ENCODE assay signal across 17 mouse cellular contexts in the genomic region with DNA sequence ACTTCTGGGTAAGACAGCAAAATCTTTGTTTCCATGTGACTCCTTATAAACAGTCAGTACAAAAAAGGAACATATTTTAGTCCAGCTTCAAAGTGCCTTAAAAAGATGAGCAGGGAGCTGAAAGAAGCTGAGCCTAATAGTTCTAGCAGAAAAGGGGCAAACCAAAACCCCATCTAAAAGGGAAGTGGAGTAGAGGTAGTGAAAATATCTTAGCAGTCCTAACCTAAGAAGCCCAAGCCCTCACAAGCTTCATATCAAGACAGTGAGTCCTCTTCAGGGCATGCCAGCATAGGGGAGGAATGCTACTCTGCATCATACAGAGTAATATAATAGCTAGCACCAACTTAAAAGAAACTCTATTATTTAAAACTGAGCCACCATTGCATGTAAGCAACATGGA.
"Had no signal": no experiment of that assay in that cellular context is flagged by ENCODE, and none has a peak within 500 bp of the region (broad histone marks: within the 10 kb centered on the region; RNA-seq: fewer than 3 reads in every experiment).

No protein-coding gene starts in this region.

- ATAC-seq: hindbrain, postnatal 0 days; intestine, embryonic 16.5 days; liver, embryonic 12.5 days had no signal

- DNase-seq: gastrocnemius, adult 2 months; gastrocnemius, postnatal 10 days; gastrocnemius, postnatal 25 days; heart, adult 11 months; heart, adult 2 months; heart, postnatal 14 days; heart, postnatal 36 days; kidney, adult 11 months; kidney, adult 2 months; kidney, adult 9 months; kidney, postnatal 14 days; kidney, postnatal 36 days; layer of hippocampus, adult 9-11 months; left cerebral cortex, postnatal 4 days had no signal
